Mouse (Mus musculus) ES-Bruce4 (cell line): ENCODE data around the gene Ext2.

ENCODE experiments used
- CTCF ChIP-seq: IDR thresholded peaks from one replicate; pipeline ENCODE4 v1.8.1; 2011; ENCODE audit warnings: low read depth, low read length
- EP300 ChIP-seq: IDR thresholded peaks from 2 replicates; pipeline ENCODE4 v1.6.1; 2011; ENCODE audit warnings: low read depth, low read length; ENCODE audit not compliant: insufficient read depth
- POLR2A ChIP-seq: IDR thresholded peaks from one replicate; pipeline ENCODE4 v1.8.1; 2011; ENCODE audit warnings: low read length; ENCODE audit not compliant: insufficient read depth

DNA sequence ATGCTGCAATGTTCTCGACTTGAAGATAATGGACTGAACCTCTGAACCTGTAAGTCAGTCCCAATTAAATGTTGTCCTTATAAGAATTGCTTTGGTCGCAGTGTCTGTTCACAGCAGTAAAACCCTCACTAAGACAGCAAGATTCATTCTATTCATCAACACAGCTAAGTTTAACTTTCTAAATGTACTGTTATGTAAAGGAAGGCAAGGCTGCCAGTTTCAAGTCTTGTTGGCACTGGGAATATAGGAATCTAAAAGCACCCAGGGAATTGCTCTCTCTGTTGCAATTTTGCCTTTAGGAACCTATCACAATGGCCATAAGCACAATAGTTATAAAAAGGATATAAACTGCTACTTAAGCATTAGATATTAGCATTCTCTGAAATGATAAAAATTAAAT is 116.0 kb downstream of the Ext2 start:
- no peak for TF ChIP-seq CTCF
- TF ChIP-seq EP300: no peak
- no peak for TF ChIP-seq POLR2A
